Mouse (Mus musculus): Measurements from ENCODE around the gene Gnat3. TPM values are rescaled to one million over a fixed set of nuclear protein-coding genes. Genes with fewer than 3 reads are reported as not detected.
A peak's percentile ranks its signal among the peaks of the same experiment; 100 is the strongest.

The Gnat3 gene
- total RNA-seq, 2 experiments from 2014 or later, result not detected

GRCm38 (mm10) chr5:18004824-18005611, 42.7 kb downstream of the Gnat3 start:
- DNase-seq (ENCODE audit: low spot score in 2 of 2), result no peak

DNA sequence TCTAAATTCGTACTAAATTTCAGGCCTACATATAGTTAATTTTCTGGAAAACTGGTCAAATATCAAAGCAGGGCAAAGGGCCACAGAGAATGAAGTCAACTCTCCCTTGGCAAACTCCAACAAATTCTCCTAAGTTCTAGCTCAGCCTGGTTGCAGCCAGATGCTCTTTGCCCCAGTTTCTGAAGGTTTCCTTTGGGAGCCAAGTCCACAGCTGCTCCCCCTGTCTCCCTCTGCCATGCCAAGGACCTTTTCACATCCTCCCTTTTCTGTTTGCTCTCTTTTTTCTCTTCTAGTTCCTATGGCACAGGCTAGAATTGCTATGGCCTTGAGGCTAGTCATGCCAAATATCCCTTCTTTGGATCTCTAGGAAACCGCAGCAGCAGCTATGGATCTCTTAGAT, 43.8 kb downstream of the Gnat3 start:
- DNase-seq (ENCODE audit: low spot score in 2 of 2), result no peak

- DNase-seq (ENCODE audit: low spot score in 2 of 2), result no peak
These were observed 44.7 kb downstream of the Gnat3 start for GRCm38 (mm10) chr5:18007067-18007466.

DNA sequence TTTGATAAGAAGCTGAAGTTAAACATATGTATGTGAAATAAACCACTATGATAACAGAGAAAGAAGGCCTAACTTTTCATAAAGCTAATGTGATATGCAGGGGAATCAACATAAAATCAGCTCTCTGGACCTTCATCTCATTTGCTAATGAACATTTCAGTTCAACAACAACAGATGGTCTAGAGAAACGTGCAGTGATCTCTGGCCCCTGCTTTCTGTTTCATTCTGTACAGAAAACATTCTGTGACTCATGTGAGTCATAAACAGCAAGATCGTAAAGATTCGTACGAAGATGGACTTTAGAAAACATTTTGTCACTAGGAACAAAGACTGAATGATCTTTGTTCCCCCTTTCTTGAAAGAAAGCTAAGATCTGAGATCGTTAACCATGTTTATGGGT, 48.0 kb downstream of the Gnat3 start:
- no peak for DNase-seq (ENCODE audit: low spot score in 2 of 2)

GRCm38 (mm10) chr5:18013196-18013595, 50.8 kb downstream of the Gnat3 start:
- no peak for DNase-seq (ENCODE audit: low spot score in 2 of 2)

- DNase-seq (ENCODE audit: low spot score in 2 of 2), result no peak
These were observed 52.0 kb downstream of the Gnat3 start for GRCm38 (mm10) chr5:18014209-18014829.

- no peak for DNase-seq (ENCODE audit: low spot score in 2 of 2)
These were observed 61.0 kb downstream of the Gnat3 start for GRCm38 (mm10) chr5:18023347-18023746.

GRCm38 (mm10) chr5:18027531-18027930, 65.2 kb downstream of the Gnat3 start:
- no peak for DNase-seq (ENCODE audit: low spot score in 2 of 2)

- DNase-seq (ENCODE audit: low spot score in 2 of 2), result peak; percentile 23 to 30
These were observed 73.7 kb downstream of the Gnat3 start for GRCm38 (mm10) chr5:18035848-18036638.

DNA sequence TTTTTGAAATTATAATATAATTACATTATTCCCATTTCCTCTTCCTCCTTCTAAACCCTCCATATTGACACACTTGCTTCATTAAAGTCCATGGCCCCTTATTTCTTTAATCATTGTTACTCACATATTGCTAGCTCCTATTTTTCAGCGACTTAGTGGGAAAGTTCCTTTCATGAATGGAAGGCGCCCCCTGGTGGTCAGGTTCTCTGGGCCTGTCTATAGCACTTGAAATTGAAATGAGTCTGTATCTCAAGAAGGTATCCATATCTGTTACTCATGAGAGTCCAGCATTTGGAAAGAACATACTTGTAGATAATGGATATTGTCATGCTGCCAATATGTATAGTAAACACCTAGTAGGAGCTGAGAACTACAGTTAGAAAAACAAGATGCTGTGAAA, 80.7 kb downstream of the Gnat3 start:
- peak; percentile 71 to 79 for DNase-seq (ENCODE audit: low spot score in 2 of 2)

- DNase-seq (ENCODE audit: low spot score in 2 of 2), result no peak
These were observed 86.5 kb downstream of the Gnat3 start for GRCm38 (mm10) chr5:18048841-18049240.

DNA sequence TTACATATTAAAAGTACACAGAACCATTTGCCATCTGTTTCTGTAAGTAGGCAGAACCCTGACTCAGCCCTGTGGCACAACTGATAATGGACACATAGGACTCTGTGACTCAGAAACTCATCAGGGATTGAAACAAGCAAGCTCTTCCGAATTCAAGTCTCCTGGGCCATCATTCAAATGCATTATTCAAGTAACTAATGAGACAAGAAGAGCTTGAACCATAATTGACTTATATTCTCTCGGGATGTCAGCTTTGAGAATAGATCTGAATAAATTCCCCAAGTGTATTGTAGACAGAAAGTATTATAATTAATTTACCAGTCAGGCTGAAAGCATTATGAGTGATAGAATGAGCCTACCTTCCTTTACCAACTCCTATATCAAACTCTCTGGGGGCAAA, 93.0 kb downstream of the Gnat3 start:
- DNase-seq (ENCODE audit: low spot score in 2 of 2), result no peak

Other genes starting within 250 kb of the Gnat3 start
- 100 to 1,000 TPM; 525 to 985 TPM for gene Cd36, start 73.7 kb upstream of the Gnat3 start, total RNA-seq (2021)